Mouse (Mus musculus): ENCODE measurements at regions not wholly inside any gene's neighbourhood (a gene's known extent, or its start where the extent isn't known, plus 50 kb on each side); places are given as distances from the start of the nearest gene placed in this dataset.
A peak's percentile ranks its signal among the peaks of the same experiment; 100 is the strongest.

DNA sequence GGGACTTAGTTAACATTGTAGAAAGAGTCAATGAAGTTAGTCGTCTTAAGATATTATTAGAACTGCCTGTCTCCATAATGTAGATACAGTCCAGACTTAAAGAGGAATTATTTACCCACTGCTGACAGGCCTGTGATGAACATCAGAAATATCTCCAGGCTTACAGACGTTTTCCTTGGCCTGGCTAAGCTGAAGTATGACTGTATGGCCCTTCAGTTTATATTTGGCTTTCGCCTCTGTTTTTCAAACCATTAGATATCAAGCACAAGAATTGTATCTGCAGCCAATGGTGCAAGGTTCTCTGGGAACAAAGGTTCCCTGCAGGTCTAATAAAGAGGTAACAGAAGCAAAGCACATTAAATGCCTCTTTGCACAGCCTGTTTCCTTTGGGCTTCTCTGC, 166.3 kb upstream of the Tbx18 start:
- no peaks in the 10 kb centered on the region for H3K9me3 ChIP-seq (ENCODE audit: low read depth, low read length)
- no peak overlapping the region for H3K4me2 ChIP-seq
- H3K27me3 ChIP-seq (ENCODE audit: insufficient read depth, low read length): no peaks in the 10 kb centered on the region
- no peak overlapping the region for H3K4me3 ChIP-seq (ENCODE audit: low read depth, low read length)
- H3K4me1 ChIP-seq (ENCODE audit: insufficient read depth): no peaks in the 10 kb centered on the region; the same call in 1 of the 2 replicates
- no peaks in the 10 kb centered on the region for H3K36me3 ChIP-seq (ENCODE audit: insufficient read depth)
- H3K27ac ChIP-seq (ENCODE audit: low read depth): no peak overlapping the region
- TF ChIP-seq CTCF (IDR thresholded peaks at IDR 0.05; ENCODE audit: low read depth): no peak
- ATAC-seq (ENCODE audit: insufficient read depth) (no peak), DNase-seq (no peak)
- no peak overlapping the region for H3K9ac ChIP-seq
- 37% methylated on average over 3 of the region's 3 CpGs for WGBS

DNA sequence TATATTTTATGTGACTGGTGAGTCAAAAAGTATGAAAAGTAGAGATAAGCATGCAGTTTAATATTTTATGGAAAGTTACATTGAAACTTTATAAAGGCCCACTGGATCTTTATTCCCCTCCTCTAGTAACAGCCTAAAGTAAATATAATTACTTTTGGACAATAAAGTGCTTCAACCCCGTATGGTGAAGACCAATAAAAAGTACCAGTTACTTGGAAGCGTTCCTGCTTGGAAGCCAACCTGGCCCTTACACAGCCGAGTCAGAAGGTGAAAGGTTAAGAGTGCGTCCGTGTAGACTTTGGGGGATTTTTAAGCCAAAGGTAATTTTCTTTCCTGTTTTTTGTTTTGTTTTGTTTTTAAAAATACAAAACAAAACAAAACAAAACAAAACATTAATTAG, 168.3 kb upstream of the Tbx18 start:
- Histone ChIP-seq H3K27me3 (ENCODE audit: insufficient read depth, low read length) (no peaks in the 10 kb centered on the region), H3K9me3 (ENCODE audit: low read depth, low read length) (no peaks in the 10 kb centered on the region), H3K36me3 (ENCODE audit: insufficient read depth) (no peaks in the 10 kb centered on the region), H3K4me1 (ENCODE audit: insufficient read depth) (no peaks in the 10 kb centered on the region; the same call in 1 of the 2 replicates), H3K4me2 (no peak overlapping the region), H3K4me3 (ENCODE audit: low read depth, low read length) (no peak overlapping the region), H3K27ac (ENCODE audit: low read depth) (no peak overlapping the region), H3K9ac (no peak overlapping the region)
- TF ChIP-seq CTCF (IDR thresholded peaks at IDR 0.05; ENCODE audit: low read depth): no peak
- no peak for ATAC-seq (ENCODE audit: insufficient read depth)
- WGBS: 71% methylated on average over 5 of the region's 5 CpGs
- DNase-seq: no peak

GRCm38 (mm10) chr9:87899800-87900199, 168.7 kb upstream of the Tbx18 start:
- ATAC-seq (ENCODE audit: insufficient read depth): no peak
- H3K9ac ChIP-seq: no peak overlapping the region
- no peaks in the 10 kb centered on the region; the same call in 1 of the 2 replicates for H3K4me1 ChIP-seq (ENCODE audit: insufficient read depth)
- no peaks in the 10 kb centered on the region for H3K36me3 ChIP-seq (ENCODE audit: insufficient read depth)
- no peak overlapping the region for H3K4me2 ChIP-seq
- WGBS: 88% methylated on average over 7 of the region's 7 CpGs
- no peak for DNase-seq
- H3K27me3 ChIP-seq (ENCODE audit: insufficient read depth, low read length): no peaks in the 10 kb centered on the region
- no peak overlapping the region for H3K4me3 ChIP-seq (ENCODE audit: low read depth, low read length)
- H3K9me3 ChIP-seq (ENCODE audit: low read depth, low read length): no peaks in the 10 kb centered on the region
- TF ChIP-seq CTCF (IDR thresholded peaks at IDR 0.05; ENCODE audit: low read depth): no peak
- H3K27ac ChIP-seq (ENCODE audit: low read depth): no peak overlapping the region

GRCm38 (mm10) chr9:87921291-87921690, 190.2 kb upstream of the Tbx18 start:
- no peak for TF ChIP-seq CTCF (IDR thresholded peaks at IDR 0.05; ENCODE audit: low read depth)
- WGBS: 78% methylated on average over 8 of the region's 8 CpGs
- Histone ChIP-seq H3K4me2 (no peak overlapping the region), H3K27ac (ENCODE audit: low read depth) (no peak overlapping the region), H3K4me1 (ENCODE audit: insufficient read depth) (no peaks in the 10 kb centered on the region), H3K36me3 (ENCODE audit: insufficient read depth) (no peaks in the 10 kb centered on the region), H3K9me3 (ENCODE audit: low read depth, low read length) (no peaks in the 10 kb centered on the region), H3K9ac (no peak overlapping the region), H3K4me3 (ENCODE audit: low read depth, low read length) (no peak overlapping the region), H3K27me3 (ENCODE audit: insufficient read depth, low read length) (no peaks in the 10 kb centered on the region)
- DNase-seq (peak; percentile 4), ATAC-seq (ENCODE audit: insufficient read depth) (no peak)

- ATAC-seq (ENCODE audit: insufficient read depth) (no peak), DNase-seq (no peak)
- no peak overlapping the region for H3K27ac ChIP-seq (ENCODE audit: low read depth)
- H3K4me2 ChIP-seq: no peak overlapping the region
- H3K9ac ChIP-seq: no peak overlapping the region
- H3K4me3 ChIP-seq (ENCODE audit: low read depth, low read length): no peak overlapping the region
- 89% methylated on average over 4 of the region's 4 CpGs for WGBS
- H3K9me3 ChIP-seq (ENCODE audit: low read depth, low read length): no peaks in the 10 kb centered on the region
- H3K36me3 ChIP-seq (ENCODE audit: insufficient read depth): no peaks in the 10 kb centered on the region
- no peaks in the 10 kb centered on the region for H3K27me3 ChIP-seq (ENCODE audit: insufficient read depth, low read length)
- no peak for TF ChIP-seq CTCF (IDR thresholded peaks at IDR 0.05; ENCODE audit: low read depth)
- no peaks in the 10 kb centered on the region for H3K4me1 ChIP-seq (ENCODE audit: insufficient read depth)
These were observed 194.1 kb upstream of the Tbx18 start for GRCm38 (mm10) chr9:87925151-87925550.

- peak; percentile 32 for DNase-seq
- no peak overlapping the region for H3K9ac ChIP-seq
- TF ChIP-seq CTCF (IDR thresholded peaks at IDR 0.05; ENCODE audit: low read depth): no peak
- peak; percentile 66 for ATAC-seq (ENCODE audit: insufficient read depth)
- no peak overlapping the region for H3K27ac ChIP-seq (ENCODE audit: low read depth)
- no peaks in the 10 kb centered on the region for H3K4me1 ChIP-seq (ENCODE audit: insufficient read depth)
- H3K4me2 ChIP-seq: no peak overlapping the region
- no peak overlapping the region for H3K4me3 ChIP-seq (ENCODE audit: low read depth, low read length)
- no peaks in the 10 kb centered on the region for H3K36me3 ChIP-seq (ENCODE audit: insufficient read depth)
- WGBS: 55% methylated on average over 5 of the region's 5 CpGs
- no peaks in the 10 kb centered on the region for H3K9me3 ChIP-seq (ENCODE audit: low read depth, low read length)
- no peaks in the 10 kb centered on the region for H3K27me3 ChIP-seq (ENCODE audit: insufficient read depth, low read length)
These were observed 202.2 kb upstream of the Tbx18 start for GRCm38 (mm10) chr9:87933230-87933629.

- WGBS: 68% methylated on average over 2 of the region's 2 CpGs
- Histone ChIP-seq H3K4me2 (no peak overlapping the region), H3K9ac (no peak overlapping the region), H3K9me3 (ENCODE audit: low read depth, low read length) (no peaks in the 10 kb centered on the region), H3K27me3 (ENCODE audit: insufficient read depth, low read length) (no peaks in the 10 kb centered on the region), H3K36me3 (ENCODE audit: insufficient read depth) (no peaks in the 10 kb centered on the region), H3K27ac (ENCODE audit: low read depth) (no peak overlapping the region), H3K4me3 (ENCODE audit: low read depth, low read length) (no peak overlapping the region), H3K4me1 (ENCODE audit: insufficient read depth) (no peaks in the 10 kb centered on the region)
- DNase-seq (no peak), ATAC-seq (ENCODE audit: insufficient read depth) (no peak)
- TF ChIP-seq CTCF (IDR thresholded peaks at IDR 0.05; ENCODE audit: low read depth): no peak
These were observed 221.4 kb upstream of the Tbx18 start for GRCm38 (mm10) chr9:87952426-87952825.

DNA sequence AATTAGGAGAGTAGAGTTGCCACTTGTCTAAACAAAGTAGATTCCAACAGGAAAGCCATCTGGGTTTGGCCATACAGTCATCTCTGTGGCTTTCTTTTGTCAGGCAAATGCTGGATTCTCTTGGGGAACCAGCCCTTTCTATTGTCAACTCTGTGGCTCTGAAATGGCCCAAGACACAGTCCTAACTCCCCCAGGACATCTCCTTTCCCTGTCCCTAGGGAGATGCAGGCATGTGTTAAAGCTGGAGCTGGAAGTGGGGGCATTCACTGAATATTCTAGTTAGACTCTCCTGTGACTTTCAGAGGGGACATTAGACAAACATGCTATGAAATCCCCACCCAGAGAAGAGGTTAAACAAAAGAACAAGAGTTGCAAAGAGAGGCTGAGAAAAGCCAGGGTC, 223.9 kb upstream of the Tbx18 start:
- Histone ChIP-seq H3K9me3 (ENCODE audit: low read depth, low read length) (no peaks in the 10 kb centered on the region), H3K4me1 (ENCODE audit: insufficient read depth) (no peaks in the 10 kb centered on the region), H3K9ac (no peak overlapping the region), H3K36me3 (ENCODE audit: insufficient read depth) (no peaks in the 10 kb centered on the region), H3K4me2 (no peak overlapping the region), H3K27me3 (ENCODE audit: insufficient read depth, low read length) (no peaks in the 10 kb centered on the region), H3K4me3 (ENCODE audit: low read depth, low read length) (no peak overlapping the region), H3K27ac (ENCODE audit: low read depth) (no peak overlapping the region)
- DNase-seq: no peak
- no peak for TF ChIP-seq CTCF (IDR thresholded peaks at IDR 0.05; ENCODE audit: low read depth)
- ATAC-seq (ENCODE audit: insufficient read depth): no peak
